In the genomic region with DNA sequence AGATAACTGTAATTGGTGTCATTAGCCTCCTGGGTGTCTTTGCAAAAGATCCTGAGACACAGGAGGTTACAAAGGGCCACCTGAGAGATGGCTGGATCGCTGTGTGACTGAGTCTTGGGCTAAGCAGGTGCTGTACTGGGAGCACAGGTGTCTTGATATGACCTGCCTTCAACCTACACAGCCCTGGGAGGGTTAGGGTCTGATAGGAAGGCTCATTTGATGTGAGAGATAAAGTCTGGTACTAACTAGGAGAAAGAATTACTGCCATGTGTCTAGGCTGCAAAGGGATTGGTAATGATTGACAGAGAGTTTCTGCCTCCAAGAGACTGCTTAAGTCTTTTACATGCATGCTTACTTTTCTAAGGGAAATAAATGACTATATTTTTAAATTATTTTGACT, we compare ENCODE assay signal across 29 mouse cellular contexts. TPM values are rescaled to one million over a fixed set of nuclear protein-coding genes. Genes with fewer than 3 reads are reported as not detected.
"Had no signal": no experiment of that assay in that cellular context is flagged by ENCODE, and none has a peak within 500 bp of the region (broad histone marks: within the 10 kb centered on the region; RNA-seq: fewer than 3 reads in every experiment).

No protein-coding gene starts in this region.

- H3K4me2 ChIP-seq: heart, embryonic 11.5 days; heart, embryonic 13.5 days; heart, embryonic 15.5 days; hindbrain, embryonic 13.5 days; hindbrain, embryonic 15.5 days; limb, embryonic 13.5 days; limb, embryonic 15.5 days; liver, embryonic 12.5 days had no signal

- H3K36me3 ChIP-seq: hindbrain, embryonic 13.5 days; hindbrain, embryonic 15.5 days had no signal

- H3K9ac ChIP-seq: forebrain, postnatal 0 days; heart, embryonic 13.5 days; heart, embryonic 15.5 days; hindbrain, embryonic 13.5 days; hindbrain, embryonic 15.5 days; limb, embryonic 13.5 days; limb, embryonic 15.5 days; liver, embryonic 12.5 days; liver, embryonic 14.5 days had no signal

- ATAC-seq: forebrain, postnatal 0 days; hindbrain, postnatal 0 days; liver, embryonic 12.5 days had no signal

- H3K9me3 ChIP-seq: heart, embryonic 13.5 days; heart, embryonic 15.5 days; hindbrain, embryonic 13.5 days; hindbrain, embryonic 15.5 days; limb, embryonic 13.5 days; limb, embryonic 15.5 days; liver, embryonic 12.5 days had no signal

- H3K27me3 ChIP-seq: heart, embryonic 13.5 days; heart, embryonic 15.5 days; hindbrain, embryonic 13.5 days; hindbrain, embryonic 15.5 days; limb, embryonic 13.5 days; limb, embryonic 15.5 days; liver, embryonic 12.5 days had no signal

- H3K27ac ChIP-seq: heart, embryonic 13.5 days; heart, embryonic 15.5 days; hindbrain, embryonic 13.5 days; hindbrain, embryonic 15.5 days; hindbrain, postnatal 0 days; limb, embryonic 13.5 days; limb, embryonic 15.5 days; liver, embryonic 12.5 days; liver, embryonic 14.5 days had no signal

- H3K4me3 ChIP-seq: heart, embryonic 13.5 days; heart, embryonic 15.5 days; hindbrain, embryonic 13.5 days; hindbrain, embryonic 15.5 days; limb, embryonic 13.5 days; limb, embryonic 15.5 days; liver, embryonic 12.5 days had no signal

- DNase-seq: forebrain, postnatal 0 days; gastrocnemius, postnatal 14 days; gastrocnemius, postnatal 36 days; heart, adult 18-20 months; heart, postnatal 14 days; heart, postnatal 36 days; kidney, adult 11 months; layer of hippocampus, adult 9-11 months; layer of hippocampus, postnatal 36 days; left cerebral cortex, postnatal 4 days; lung, adult 18-20 months had no signal

- H3K4me1 ChIP-seq: heart, embryonic 15.5 days; hindbrain, embryonic 13.5 days; hindbrain, embryonic 15.5 days; limb, embryonic 13.5 days; limb, embryonic 15.5 days had no signal

RNA-seq across cellular contexts. Expression of a gene that starts 42.2 kb away (rescaled TPM):
- polyA plus RNA-seq: forebrain, postnatal 0 days; gonadal fat pad, adult 2 months; heart, embryonic 11.5 days; heart, embryonic 13.5 days; heart, embryonic 15.5 days; heart, postnatal 0 days; hindbrain, embryonic 11.5 days; hindbrain, embryonic 13.5 days; hindbrain, embryonic 15.5 days; hindbrain, postnatal 0 days; kidney, embryonic 14.5 days; large intestine, adult 2 months; limb, embryonic 11.5 days; limb, embryonic 13.5 days; limb, embryonic 15.5 days; liver, adult 2 months; liver, embryonic 12.5 days; liver, embryonic 14.5 days; liver, embryonic 16.5 days had no signal
